Mouse (Mus musculus) Patski (cell line): Measurements from ENCODE around the gene Top3a. TPM values are rescaled to one million over a fixed set of nuclear protein-coding genes. Genes with fewer than 3 reads are reported as not detected.

Experiments
- ATAC-seq: fragments of 100-300 bp; one replicate; pipeline ENCODE4 v1.8.0; 2021
- CTCF ChIA-PET: fragments of 350-600 bp; sonication (Branson Sonifier 250); formaldehyde crosslinking; loops from one replicate; lab custom pipeline; 2022; ENCODE audit warnings: inconsistent platforms; lab: Charles Lee
- POLR2A ChIA-PET: fragments of 350-600 bp; sonication (Branson Sonifier 250); formaldehyde crosslinking; loops from one replicate; lab custom pipeline; 2022; ENCODE audit warnings: antibody characterized with exemption, inconsistent platforms; lab: Charles Lee
- DNase-seq: peaks from one replicate; pipeline ENCODE4 v3.0.0-alpha.2; 2011; ENCODE audit warnings: low read depth, low spot score
- H3K27me3 ChIP-seq: fragments of 371-371 bp; one replicate; pipeline ENCODE4 v1.5.1; 2021
- CTCF ChIP-seq: fragments of 100-300 bp; IDR thresholded peaks from one replicate; pipeline ENCODE4 v1.5.1; 2021
- in situ Hi-C: fragments of 300-500 bp; cut with MboI; formaldehyde crosslinking; loops from 3 replicates; pipeline ENCODE4 v1.11.1; 2018; ENCODE audit warnings: low pct_unique_long_range_greater_than_20kb, mixed read lengths
- polyA plus RNA-seq: library from polyadenylated mRNA; unstranded; gene quantifications from one replicate; pipeline ENCODE4 v1.2.3, GENCODE M21; 2021

Gene Top3a
- polyA plus RNA-seq, 1 experiment from 2014 or later: 11.2 TPM

DNA sequence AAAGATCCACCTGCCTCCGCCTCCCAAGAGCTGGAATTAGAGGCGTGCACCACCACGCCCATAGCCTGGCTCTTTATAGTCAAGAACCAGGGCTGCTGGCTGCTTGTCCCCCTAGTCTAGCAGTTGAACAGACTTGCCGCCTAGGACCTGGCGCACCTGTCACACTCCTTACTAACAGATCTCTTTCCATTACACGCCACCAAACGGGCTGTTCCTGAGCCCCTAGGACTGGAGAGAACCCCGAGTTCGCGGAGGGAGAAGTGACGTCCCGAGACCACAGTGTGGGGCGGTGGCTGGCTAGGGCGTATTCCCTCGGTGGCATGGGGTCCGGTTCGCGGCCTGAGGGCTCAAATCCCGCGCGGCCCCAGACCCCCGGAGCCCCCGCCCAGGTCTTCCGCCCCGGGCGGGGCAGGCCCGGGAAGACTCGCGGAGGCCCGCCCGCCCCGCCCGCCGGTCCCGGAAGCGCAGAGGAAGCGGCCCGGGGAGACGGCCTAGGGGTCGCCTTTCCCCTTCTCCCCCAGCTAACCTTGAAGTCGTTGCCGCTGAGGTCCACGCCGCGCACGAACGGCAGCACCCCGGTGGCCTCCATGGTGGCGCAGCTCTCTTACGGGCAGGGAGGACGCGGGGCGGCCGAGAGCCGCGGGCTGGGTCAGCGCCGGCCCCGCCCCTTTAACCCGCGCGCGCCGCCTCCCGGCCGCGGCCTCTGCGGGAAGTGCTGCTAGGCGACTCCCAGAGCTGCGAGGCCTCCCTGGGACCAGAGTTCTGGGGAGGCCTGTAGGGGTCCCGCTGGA lies 50.4 kb downstream of the Top3a start, which contains the start of gene Flii:
TSS of gene Flii (minus strand) at position 663 of the 791 bp plus-strand sequence.
- ChIA-PET POLR2A (interaction anchor here (0.5 to 1.2 kb wide), 5 partner anchors 19 to 345 kb away, joined by 3 to 6 read pairs (median 3); no protein-coding TSS in a partner anchor), CTCF (interaction anchor here (1.1 to 1.9 kb wide), 4 partner anchors 17 to 102 kb away, joined by 3 to 7 read pairs (median 5); partner anchors contain the start of gene Llgl1)
- TF ChIP-seq CTCF: no peak
- DNase-seq (no peak), ATAC-seq (peak; percentile 70)
- H3K27me3 ChIP-seq: no peaks in the 10 kb centered on the region
- in situ Hi-C loops: loop anchor here (10.0 kb wide), 1 partner anchor 108 kb away; the partner anchor contains the start of gene Dhrs7b

DNA sequence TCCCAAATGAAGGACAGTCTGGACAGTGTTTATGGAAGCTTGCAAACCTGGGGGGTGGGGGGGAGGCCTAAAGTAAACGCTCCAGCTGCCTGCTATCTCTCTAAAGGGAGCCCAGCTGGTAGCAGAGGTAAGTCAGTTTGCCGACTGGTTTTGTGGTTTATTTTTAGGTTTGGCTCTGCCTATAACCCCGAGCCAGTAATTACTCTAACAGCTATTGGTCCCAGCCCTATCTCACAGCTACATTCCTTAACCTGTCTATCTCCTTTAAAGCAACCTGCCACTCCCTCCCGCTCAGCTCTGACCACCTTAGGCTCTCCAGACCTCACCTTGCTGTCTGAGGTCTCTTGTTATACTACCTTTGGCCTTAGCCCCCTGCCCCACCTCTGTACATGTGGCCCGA lies 57.9 kb downstream of the Top3a start:
- POLR2A ChIA-PET: interaction anchor here (0.7 kb wide), 1 partner anchor 15 kb away, joined by 3 read pairs; no protein-coding TSS in a partner anchor
- ATAC-seq (no peak), DNase-seq (no peak)
- in situ Hi-C loops: no loop called here
- no peaks in the 10 kb centered on the region for H3K27me3 ChIP-seq
- TF ChIP-seq CTCF: no peak
- CTCF ChIA-PET: interaction anchor here (2.7 kb wide), 1 partner anchor 9 kb away, joined by 8 read pairs; the partner anchor contains the start of gene Mief2

DNA sequence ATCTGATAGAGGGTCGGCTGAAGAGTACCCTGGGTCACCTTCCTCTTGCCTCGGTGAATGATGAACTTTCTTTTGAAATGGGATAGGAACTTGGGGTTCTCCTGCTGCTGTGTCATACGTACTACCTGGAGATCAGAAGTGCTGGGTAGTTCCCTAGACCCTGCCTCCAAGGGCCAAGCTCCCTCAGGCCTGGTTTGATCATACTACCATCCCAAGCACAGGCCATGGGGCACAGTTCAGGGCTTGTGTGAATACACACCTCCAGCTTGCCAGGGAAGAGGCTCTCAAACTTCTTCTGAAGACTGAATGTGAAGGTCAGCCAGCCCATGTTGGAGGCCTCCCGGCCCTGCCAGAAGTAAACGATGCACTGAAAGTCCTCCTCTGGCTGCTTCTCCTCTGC lies 61.3 kb downstream of the Top3a start:
- POLR2A ChIA-PET: no interaction called here
- H3K27me3 ChIP-seq: no peaks in the 10 kb centered on the region
- in situ Hi-C loops: no loop called here
- CTCF ChIA-PET: interaction anchor here (1.0 to 2.4 kb wide), 2 partner anchors 9 to 19 kb away, joined by 3 to 5 read pairs; no protein-coding TSS in a partner anchor
- no peak for ATAC-seq
- no peak for TF ChIP-seq CTCF
- DNase-seq: no peak

GRCm38 (mm10) chr11:60712639-60713255 lies 64.4 kb downstream of the Top3a start:
- H3K27me3 ChIP-seq: no peaks in the 10 kb centered on the region
- no peak for TF ChIP-seq CTCF
- ATAC-seq: no peak
- CTCF ChIA-PET: interaction anchor here (1.1 kb wide), 1 partner anchor 115 kb away, joined by 3 read pairs; no protein-coding TSS in a partner anchor
- POLR2A ChIA-PET: interaction anchor here (0.9 kb wide), 1 partner anchor 14 kb away, joined by 3 read pairs; no protein-coding TSS in a partner anchor
- in situ Hi-C loops: no loop called here
- DNase-seq: no peak

DNA sequence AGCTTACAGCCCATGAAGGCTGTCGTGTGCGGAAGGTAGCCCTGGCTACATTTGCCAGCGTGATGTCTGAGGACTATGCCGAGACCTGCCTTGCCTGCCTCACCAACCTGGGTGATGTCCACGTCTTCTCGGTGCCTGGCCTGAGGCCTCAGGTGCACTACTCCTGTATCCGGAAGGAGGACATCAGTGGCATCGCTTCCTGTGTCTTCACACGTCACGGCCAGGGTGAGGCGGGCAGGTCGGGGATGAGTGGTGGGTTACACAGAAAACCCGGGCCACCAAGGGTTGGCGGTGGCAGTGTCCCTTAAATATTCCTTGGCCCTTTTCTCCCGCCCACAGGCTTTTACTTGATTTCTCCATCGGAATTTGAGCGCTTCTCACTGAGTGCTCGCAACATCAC lies 65.1 kb downstream of the Top3a start:
- no peaks in the 10 kb centered on the region for H3K27me3 ChIP-seq
- ChIA-PET CTCF (no interaction called here), POLR2A (no interaction called here)
- no peak for TF ChIP-seq CTCF
- DNase-seq: no peak
- ATAC-seq: no peak
- in situ Hi-C loops: no loop called here

GRCm38 (mm10) chr11:60711218-60711617 lies 65.9 kb downstream of the Top3a start:
- POLR2A ChIA-PET: interaction anchor here (0.5 kb wide), 1 partner anchor 702 kb away, joined by 3 read pairs; no protein-coding TSS in a partner anchor
- TF ChIP-seq CTCF: no peak
- CTCF ChIA-PET: no interaction called here
- no peak for DNase-seq
- ATAC-seq: no peak
- H3K27me3 ChIP-seq: no peaks in the 10 kb centered on the region
- in situ Hi-C loops: no loop called here

GRCm38 (mm10) chr11:60709481-60710465 lies 67.4 kb downstream of the Top3a start:
- DNase-seq: no peak
- ChIA-PET POLR2A (interaction anchor here (1.2 kb wide), 1 partner anchor 9 kb away, joined by 3 read pairs; no protein-coding TSS in a partner anchor), CTCF (interaction anchor here (1.8 kb wide), 1 partner anchor 16 kb away, joined by 5 read pairs; no protein-coding TSS in a partner anchor)
- ATAC-seq: no peak
- in situ Hi-C loops: no loop called here
- TF ChIP-seq CTCF: no peak
- H3K27me3 ChIP-seq: no peaks in the 10 kb centered on the region

DNA sequence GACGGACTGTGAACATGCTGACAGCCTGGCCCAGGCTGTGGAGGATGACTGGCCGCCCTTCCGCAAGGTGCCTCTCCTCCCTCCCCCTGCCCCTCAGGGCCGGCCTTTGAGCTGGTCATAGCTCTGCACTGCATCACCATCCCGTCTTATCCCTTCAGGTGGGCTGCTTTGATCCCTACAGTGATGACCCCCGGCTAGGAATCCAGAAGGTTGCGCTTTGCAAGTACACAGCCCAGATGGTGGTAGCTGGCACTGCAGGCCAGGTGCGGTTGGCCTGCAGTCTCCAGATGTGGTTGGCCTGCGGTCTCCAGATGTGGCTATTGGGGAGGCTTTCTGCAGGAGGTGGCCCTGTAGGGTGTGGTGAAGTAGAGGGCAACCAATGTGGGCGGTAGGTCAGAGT lies 68.5 kb downstream of the Top3a start:
- ChIA-PET POLR2A (interaction anchor here (0.6 to 0.9 kb wide), 2 partner anchors 9 to 171 kb away, joined by 3 to 4 read pairs; partner anchors contain the start of gene Llgl1), CTCF (interaction anchor here (1.8 kb wide), 1 partner anchor 17 kb away, joined by 5 read pairs; no protein-coding TSS in a partner anchor)
- no peaks in the 10 kb centered on the region for H3K27me3 ChIP-seq
- DNase-seq: no peak
- ATAC-seq: no peak
- no peak for TF ChIP-seq CTCF
- in situ Hi-C loops: no loop called here

DNA sequence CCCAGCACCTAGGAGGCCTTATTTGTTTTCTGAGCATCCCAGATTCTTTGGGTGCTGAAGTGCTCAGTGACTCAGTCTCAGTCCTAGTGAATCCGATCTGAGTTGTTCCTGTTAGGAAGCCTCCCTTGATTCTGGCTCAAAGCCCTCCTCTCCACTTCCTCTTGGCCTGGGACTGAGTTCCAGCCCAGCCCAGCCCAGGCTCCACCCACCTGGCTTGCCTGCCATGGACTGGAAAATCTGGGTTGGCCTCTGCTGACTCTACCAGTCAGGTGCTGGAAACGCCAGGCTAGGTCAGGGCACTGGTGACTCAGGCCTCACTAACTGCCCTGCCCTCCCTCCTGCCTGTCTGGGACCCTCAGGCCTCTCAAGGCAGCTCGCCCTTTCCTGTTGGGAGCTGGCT lies 69.5 kb downstream of the Top3a start:
- ATAC-seq (peak; percentile 82), DNase-seq (peak; percentile 71)
- POLR2A ChIA-PET: interaction anchor here (0.9 to 1.5 kb wide), 2 partner anchors 9 to 19 kb away, joined by 3 to 5 read pairs; partner anchors contain the start of genes Flii and Llgl1
- in situ Hi-C loops: no loop called here
- TF ChIP-seq CTCF: no peak
- no peaks in the 10 kb centered on the region for H3K27me3 ChIP-seq
- CTCF ChIA-PET: interaction anchor here (1.7 kb wide), 1 partner anchor 120 kb away, joined by 5 read pairs; no protein-coding TSS in a partner anchor
